Mouse (Mus musculus) layer of hippocampus, postnatal 14 days (tissue): ENCODE measurements around the gene Prkca. TPM values are rescaled to one million over a fixed set of nuclear protein-coding genes. Genes with fewer than 3 reads are reported as not detected.

Experiments
- DNase-seq, 2 experiments: peaks; one replicate each; pipeline ENCODE4 v3.0.0; 2021 to 2022; ENCODE audit warnings: low spot score in 2 of 2, mixed read lengths in 1 of 2
- total RNA-seq, 2 experiments: library from RNA; stranded (reverse); gene quantifications; 2 replicates each; pipeline ENCODE4 v1.2.3; 2021

Prkca gene
- total RNA-seq, 2 experiments from 2014 or later = 205 to 208 TPM

DNA sequence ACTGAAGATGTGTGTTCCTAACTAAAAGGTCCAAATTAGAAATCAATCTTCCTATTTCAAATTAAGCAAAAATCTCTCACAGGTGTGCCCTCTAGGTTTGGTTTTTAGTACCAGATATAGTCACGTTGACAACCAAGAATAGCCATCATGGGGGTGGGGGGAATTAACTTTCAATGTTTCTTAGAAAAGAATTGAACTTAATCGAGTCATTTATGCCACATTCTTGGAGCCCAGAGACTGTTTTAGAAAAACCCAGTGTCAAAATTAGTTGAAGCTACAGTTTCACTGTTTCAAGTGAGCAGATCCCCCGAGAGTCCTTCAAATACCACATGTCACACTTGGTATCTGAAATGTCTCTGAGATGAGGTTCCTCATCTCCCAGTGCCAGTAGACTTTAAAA, 173.6 kb downstream of the Prkca start:
- DNase-seq = no peak

DNA sequence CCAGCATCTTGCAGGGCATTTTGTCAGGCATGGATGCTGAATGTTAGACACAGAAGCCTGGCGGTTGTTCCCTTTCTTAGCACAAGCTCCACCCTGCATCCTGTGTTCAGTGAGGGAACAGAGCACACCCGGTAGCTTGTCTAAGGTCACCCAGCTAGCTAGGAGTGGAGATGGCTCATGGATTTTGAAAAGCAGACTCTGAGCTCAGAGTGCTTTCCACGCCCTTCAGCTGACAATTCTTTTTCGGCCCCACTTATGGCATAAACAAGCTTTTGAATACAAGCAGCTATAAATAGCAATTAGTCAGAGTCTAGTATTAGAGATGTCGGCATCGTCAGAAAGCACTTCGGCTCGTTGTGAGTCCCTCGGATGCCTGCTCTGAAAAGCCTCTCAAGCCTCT, 178.0 kb downstream of the Prkca start:
- DNase-seq = no peak

DNA sequence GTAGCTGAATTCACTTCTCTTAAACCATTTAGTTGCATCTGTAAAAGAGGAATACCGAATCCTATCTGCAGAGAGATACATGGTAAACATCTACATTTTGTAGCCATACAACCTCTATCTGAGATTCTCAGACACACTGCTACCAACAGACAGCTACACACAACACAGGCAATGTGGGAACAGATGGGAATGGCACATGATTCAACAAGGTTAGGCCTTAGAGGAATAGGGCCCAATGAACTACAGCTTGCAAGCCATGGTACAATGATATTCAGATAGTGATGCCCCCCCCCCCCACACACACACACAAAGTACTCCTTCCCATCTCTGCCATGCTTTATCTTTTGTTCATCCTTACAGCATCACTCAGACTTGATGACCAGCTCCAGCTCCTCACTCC, 181.1 kb downstream of the Prkca start:
- no peak for DNase-seq

DNA sequence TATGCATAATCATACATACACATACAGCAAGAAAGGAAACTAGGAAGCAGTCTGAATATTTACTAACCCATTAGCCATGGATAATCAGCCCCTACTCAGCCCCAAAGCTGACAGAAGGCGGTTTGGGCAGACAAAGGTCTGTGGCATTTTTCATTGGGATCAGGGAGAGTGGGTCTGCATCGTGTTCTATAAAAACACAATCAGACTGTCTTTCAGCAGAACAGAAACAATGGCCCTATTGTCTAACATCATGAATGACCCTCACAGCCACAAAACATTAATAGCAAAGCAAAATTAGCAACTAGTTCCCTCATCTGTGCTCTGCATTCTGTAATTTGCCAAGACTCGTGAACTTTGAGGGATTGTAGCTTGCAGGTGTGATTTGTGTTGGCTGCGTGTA, 181.6 kb downstream of the Prkca start:
- DNase-seq = no peak

DNA sequence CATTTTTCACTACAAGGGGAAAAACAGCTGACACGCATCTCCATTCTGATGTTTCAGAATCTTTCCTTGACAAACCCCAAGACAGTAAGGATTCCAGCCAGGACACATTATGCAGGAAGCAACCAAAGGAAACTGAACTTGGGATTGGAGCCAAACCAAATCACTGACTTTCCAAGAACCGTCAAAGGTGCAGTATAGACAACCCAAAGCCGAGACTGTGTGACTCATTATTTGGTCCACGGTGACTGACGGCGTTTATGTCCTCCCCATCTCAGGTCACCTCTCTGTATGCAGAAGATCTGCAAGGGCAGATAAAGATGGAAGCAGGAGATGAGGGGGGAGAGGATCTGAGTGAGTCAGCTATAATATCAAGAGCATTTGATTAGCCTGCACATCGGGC, 183.7 kb downstream of the Prkca start:
- DNase-seq = no peak

DNA sequence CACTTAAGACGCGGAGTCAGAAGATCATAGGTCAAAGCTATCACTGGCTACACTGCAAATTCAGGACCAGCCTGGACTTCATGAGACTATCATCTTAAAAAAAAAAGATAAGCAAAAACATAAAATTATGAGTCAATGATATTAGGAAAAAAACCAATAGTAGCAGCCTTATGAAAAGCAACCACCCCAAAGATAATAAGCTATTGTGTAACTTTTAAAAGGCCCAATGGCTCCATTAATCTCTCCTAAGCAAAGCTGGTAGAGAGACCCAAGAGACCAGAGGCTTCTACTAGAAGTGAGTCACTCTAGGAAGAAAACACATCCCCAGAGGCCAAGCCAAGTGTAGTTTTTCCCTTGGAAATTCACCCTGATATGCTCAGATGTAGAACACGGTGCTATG, 185.7 kb downstream of the Prkca start:
- DNase-seq = no peak

GRCm38 (mm10) chr11:108157074-108157473, 186.7 kb downstream of the Prkca start:
- DNase-seq = no peak

DNA sequence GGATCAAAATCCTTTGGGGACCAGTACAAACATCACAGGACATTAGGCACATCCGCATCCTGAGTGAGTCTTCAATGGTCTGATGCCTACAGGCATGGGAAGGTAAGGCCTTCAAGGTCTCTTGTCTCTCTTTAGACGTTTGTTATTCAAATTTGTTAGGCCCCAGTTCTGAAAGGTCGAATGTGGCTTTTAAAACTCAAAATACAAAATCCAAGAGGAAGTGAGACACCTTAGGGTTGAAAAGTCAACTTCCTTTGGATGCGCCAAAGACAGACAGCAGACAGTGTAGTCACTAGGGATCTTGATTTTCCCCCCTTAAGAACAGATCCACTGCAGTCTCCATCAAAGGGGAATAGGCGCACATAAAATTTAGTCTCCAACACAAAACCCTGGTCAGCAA, 187.6 kb downstream of the Prkca start:
- no peak for DNase-seq

- no peak for DNase-seq
These were observed 188.6 kb downstream of the Prkca start for GRCm38 (mm10) chr11:108155088-108155580.

GRCm38 (mm10) chr11:108153997-108154841, 189.5 kb downstream of the Prkca start:
- no peak for DNase-seq

- no peak for DNase-seq
These were observed 191.1 kb downstream of the Prkca start for GRCm38 (mm10) chr11:108152591-108152990.

DNA sequence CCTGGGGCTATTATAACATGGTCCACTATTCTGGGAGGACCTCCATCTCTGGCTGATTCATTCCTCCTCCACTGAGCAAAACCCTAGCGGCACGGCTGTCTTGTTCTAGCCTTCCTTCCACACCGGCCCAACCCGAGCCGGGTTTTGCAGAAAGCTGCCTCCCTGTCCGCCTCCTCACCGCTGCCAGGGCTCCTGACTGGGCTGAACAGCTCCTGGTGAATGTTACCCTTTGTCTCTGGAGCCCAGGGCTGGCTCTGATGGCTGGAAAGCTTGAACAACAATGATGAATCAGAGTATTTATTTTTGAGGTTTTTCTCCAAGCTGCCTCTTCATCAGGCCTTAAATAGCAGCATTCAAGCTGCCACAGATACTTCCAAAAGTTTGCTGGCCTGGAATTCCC, 193.3 kb downstream of the Prkca start:
- DNase-seq = peak; percentile 75 to 85

DNA sequence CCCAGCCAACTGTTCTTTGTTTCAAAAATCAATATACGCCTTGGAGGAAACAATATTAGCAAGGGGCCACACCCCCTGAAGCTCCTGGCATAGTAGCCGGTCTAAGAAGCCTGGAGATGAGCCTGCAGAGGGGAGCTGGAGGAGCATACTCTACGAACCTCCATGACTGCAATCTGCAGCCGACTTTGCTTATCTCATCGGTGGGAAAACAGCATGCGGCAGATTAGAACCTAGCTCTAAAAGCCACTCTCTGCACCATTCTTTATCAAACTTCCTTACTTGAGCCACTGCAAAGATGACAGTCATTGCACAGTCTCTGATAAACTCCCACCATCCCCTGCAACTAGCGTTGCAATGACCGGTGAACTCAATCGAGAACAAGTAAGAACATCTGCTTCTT, 194.5 kb downstream of the Prkca start:
- DNase-seq = no peak

- no peak for DNase-seq
These were observed 195.2 kb downstream of the Prkca start for GRCm38 (mm10) chr11:108148491-108148890.

DNA sequence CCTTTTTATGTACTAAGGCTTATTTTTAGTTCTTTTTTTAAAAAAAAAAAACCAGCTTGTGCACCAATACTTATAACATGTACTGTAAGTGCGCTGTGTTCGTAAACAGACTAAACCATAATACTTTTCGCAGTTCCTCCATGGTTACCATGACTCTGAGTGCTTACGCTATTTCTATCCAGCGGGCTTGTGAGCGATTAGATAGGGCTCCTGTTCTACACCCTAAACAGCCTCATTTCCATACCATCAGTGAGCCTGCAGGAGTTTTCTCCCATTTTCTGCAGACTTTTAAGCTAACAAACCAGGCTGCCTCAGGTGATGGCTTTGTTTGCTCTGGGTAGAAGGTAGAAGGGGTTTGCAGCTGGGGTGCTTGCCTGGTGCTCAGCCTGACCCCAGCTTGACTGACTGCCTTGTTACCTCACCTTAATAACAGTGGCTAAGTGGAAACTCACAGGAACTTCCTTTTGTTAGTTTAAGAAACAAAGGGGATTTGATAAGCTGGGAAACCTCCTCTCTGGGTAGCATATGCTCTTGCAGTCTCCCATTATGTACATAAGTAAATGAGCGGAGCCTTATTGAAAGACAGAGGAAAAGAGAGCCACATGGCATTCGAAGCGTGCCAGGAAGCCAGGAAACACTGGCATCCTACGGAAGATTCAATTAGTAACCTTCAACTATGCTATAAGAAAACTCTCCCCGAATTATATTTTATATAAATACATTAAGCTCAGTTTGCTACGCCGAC, 197.8 kb downstream of the Prkca start:
- DNase-seq = no peak

GRCm38 (mm10) chr11:108145128-108145527, 198.6 kb downstream of the Prkca start:
- no peak for DNase-seq

DNA sequence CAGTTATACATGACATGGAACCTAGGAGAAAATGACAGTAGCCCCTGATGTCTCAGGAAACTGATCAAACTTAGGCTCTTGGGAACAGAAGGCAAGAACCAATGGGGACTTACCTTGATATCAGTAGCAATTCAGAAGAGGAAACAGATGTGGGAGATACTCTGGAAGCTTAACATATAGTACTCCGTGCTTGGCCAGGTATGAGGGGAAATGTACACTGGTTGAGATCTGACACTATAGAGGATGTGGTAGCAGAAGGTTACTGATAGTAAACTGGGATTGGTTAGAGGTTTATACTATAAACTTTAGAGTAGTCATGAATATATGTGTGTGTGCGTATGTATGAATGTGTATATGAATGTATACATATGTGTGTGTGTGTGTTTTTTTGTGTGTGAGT, 200.0 kb downstream of the Prkca start:
- DNase-seq = no peak

- DNase-seq = no peak
These were observed 203.7 kb downstream of the Prkca start for GRCm38 (mm10) chr11:108140028-108140427.

DNA sequence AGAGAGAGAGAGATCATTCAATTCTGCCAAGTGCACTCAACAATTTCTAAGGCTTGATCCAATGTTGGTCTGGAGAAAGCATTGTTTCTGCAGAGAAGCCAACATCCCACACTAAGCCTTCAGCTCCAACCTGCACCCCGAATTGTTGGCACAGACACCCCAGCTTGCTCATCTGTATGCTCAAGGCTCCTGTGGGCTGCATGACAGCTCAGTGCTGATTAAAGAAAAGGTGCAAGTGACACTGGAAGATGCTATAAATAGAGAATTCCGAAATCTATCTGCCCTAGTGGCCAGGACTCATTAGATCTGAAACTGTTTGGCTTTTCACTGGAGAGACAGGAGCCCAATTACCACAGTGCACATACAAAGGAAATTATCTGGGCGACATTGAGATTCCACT, 207.4 kb downstream of the Prkca start:
- DNase-seq = peak in 1 of 2 experiments; percentile 52

- DNase-seq = no peak
These were observed 208.1 kb downstream of the Prkca start for GRCm38 (mm10) chr11:108135407-108136159.

DNA sequence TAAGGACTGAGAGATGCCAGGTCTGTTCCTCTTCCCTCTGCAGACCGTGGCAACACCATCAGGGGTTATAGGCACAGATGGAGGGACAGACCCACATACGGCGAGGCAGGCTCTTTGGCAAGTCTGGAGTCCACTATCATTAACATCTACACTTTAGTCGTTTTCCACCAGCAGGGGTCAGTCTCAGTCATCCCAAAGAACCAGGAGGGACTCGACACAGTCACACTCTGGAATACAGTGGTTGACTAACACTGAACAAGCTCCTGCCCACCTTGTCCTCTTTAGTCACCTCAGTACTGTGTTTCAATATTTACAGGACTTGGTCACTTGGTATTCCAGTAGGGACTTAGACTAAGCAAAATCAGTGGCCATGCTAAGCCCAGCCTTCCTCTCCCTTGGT, 215.1 kb downstream of the Prkca start:
- peak in 1 of 2 experiments; percentile 68 for DNase-seq

DNA sequence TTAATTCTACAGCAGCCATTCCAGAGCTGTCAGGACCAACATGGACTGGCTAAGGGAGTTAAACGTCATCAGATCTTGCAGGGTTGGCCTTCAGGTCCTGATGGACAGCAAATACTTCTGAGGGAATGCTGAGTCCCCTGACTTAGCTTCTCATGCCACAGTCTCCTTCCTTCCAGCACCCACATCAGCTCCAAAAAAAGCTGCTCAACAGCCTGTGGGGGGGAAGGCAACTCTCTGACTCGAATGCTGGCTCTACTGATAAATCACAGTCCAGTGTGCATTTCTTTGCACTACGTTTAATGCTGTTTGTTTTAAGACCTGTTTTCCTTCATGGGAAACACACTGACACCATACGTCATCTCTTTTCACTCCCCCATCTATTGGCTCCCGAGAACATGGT, 215.8 kb downstream of the Prkca start:
- no peak for DNase-seq
